Mouse (Mus musculus): ENCODE measurements at regions not wholly inside any gene's neighbourhood (a gene's known extent, or its start where the extent isn't known, plus 50 kb on each side); places are given as distances from the start of the nearest gene placed in this dataset.

- no peak for TF ChIP-seq POLR2A (IDR thresholded peaks at IDR 0.05; ENCODE audit: borderline replicate concordance, extremely low read depth, low read depth, low read length)
- no peak for TF ChIP-seq CTCF (IDR thresholded peaks at IDR 0.05; ENCODE audit: insufficient read depth, low read length)
Measured at GRCm38 (mm10) chr6:47356500-47356899, 96.7 kb upstream of the Cul1 start.
